Mouse (Mus musculus) bone marrow, adult 2 months (tissue): ENCODE results near the gene Zfyve21.

Experiments
- CTCF ChIP-seq: fragments of 200-500 bp; IDR thresholded peaks from 2 replicates; pipeline ENCODE4 v1.5.1; 2011; ENCODE audit warnings: low read length, control low read depth; ENCODE audit not compliant: control insufficient read depth, insufficient read depth
- POLR2A ChIP-seq: fragments of 200-500 bp; IDR thresholded peaks from 2 replicates; pipeline ENCODE4 v1.6.1; 2011; ENCODE audit warnings: low read depth, mild to moderate bottlenecking, control low read depth, low read length, borderline replicate concordance; ENCODE audit not compliant: control insufficient read depth

- TF ChIP-seq CTCF (no peak), POLR2A (no peak)
Observed at GRCm38 (mm10) chr12:111874601-111875140, 60.7 kb downstream of the Zfyve21 start.
